Mouse (Mus musculus): ENCODE results near the gene Phlpp2. TPM values are rescaled to one million over a fixed set of nuclear protein-coding genes. Genes with fewer than 3 reads are reported as not detected.
A peak's percentile ranks its signal among the peaks of the same experiment; 100 is the strongest.

Gene Phlpp2
- polyA plus RNA-seq, 1 experiment from 2014 or later, result 3.1 TPM

GRCm38 (mm10) chr8:109963421-109963820 lies 95.1 kb downstream of the Phlpp2 start:
- Histone ChIP-seq H3K9me3 (ENCODE audit: control insufficient read depth) (no peaks in the 10 kb centered on the region), H3K4me1 (replicated peaks; ENCODE audit: control insufficient read depth, insufficient read depth, low read length) (no peaks in the 10 kb centered on the region), H3K9ac (ENCODE audit: low read depth, low read length) (no peak overlapping the region), H3K27ac (ENCODE audit: low read depth, low read length) (no peak overlapping the region), H3K36me3 (ENCODE audit: control insufficient read depth, insufficient read depth) (no peaks in the 10 kb centered on the region), H3K4me2 (replicated peaks; ENCODE audit: low read depth) (no peak overlapping the region), H3K27me3 (replicated peaks; ENCODE audit: control insufficient read depth, insufficient read depth, low read length) (peaks cover 6% of the 10 kb centered on the region; the same call in 1 of the 2 replicates), H3K4me3 (ENCODE audit: low read depth, low read length) (no peak overlapping the region)
- WGBS, result 48% methylated on average over 13 of the region's 13 CpGs
- ATAC-seq, result no peak
- no peak for TF ChIP-seq CTCF (IDR thresholded peaks at IDR 0.05; ENCODE audit: low read depth)

GRCm38 (mm10) chr8:109964106-109964505 lies 95.8 kb downstream of the Phlpp2 start:
- Histone ChIP-seq H3K9me3 (ENCODE audit: control insufficient read depth) (no peaks in the 10 kb centered on the region), H3K36me3 (ENCODE audit: control insufficient read depth, insufficient read depth) (no peaks in the 10 kb centered on the region), H3K4me3 (ENCODE audit: low read depth, low read length) (no peak overlapping the region), H3K27ac (ENCODE audit: low read depth, low read length) (no peak overlapping the region), H3K9ac (ENCODE audit: low read depth, low read length) (no peak overlapping the region), H3K4me1 (replicated peaks; ENCODE audit: control insufficient read depth, insufficient read depth, low read length) (no peaks in the 10 kb centered on the region), H3K27me3 (replicated peaks; ENCODE audit: control insufficient read depth, insufficient read depth, low read length) (peaks cover 12% of the 10 kb centered on the region; the same call in 1 of the 2 replicates), H3K4me2 (replicated peaks; ENCODE audit: low read depth) (no peak overlapping the region)
- no peak for ATAC-seq
- no peak for TF ChIP-seq CTCF (IDR thresholded peaks at IDR 0.05; ENCODE audit: low read depth)
- 67% methylated on average over 4 of the region's 4 CpGs for WGBS

- ATAC-seq, result no peak
Measured at GRCm38 (mm10) chr8:109968837-109969236, 100.5 kb downstream of the Phlpp2 start.

GRCm38 (mm10) chr8:109970323-109970722 lies 102.0 kb downstream of the Phlpp2 start:
- Histone ChIP-seq H3K4me1 (replicated peaks; ENCODE audit: control insufficient read depth, insufficient read depth, low read length) (no peaks in the 10 kb centered on the region), H3K4me3 (ENCODE audit: low read depth, low read length) (no peak overlapping the region), H3K9me3 (ENCODE audit: control insufficient read depth) (no peaks in the 10 kb centered on the region), H3K36me3 (ENCODE audit: control insufficient read depth, insufficient read depth) (no peaks in the 10 kb centered on the region), H3K4me2 (replicated peaks; ENCODE audit: low read depth) (no peak overlapping the region), H3K9ac (ENCODE audit: low read depth, low read length) (no peak overlapping the region), H3K27ac (ENCODE audit: low read depth, low read length) (no peak overlapping the region), H3K27me3 (replicated peaks; ENCODE audit: control insufficient read depth, insufficient read depth, low read length) (peaks cover 14% of the 10 kb centered on the region)
- TF ChIP-seq CTCF (IDR thresholded peaks at IDR 0.05; ENCODE audit: low read depth), result peak; percentile 90
- ATAC-seq, result no peak
- 4% methylated on average over 9 of the region's 9 CpGs for WGBS

More at GRCm38 (mm10) chr8:109968837-109969236, 100.5 kb downstream of the Phlpp2 start:
- Histone ChIP-seq H3K4me3 (ENCODE audit: low read depth, low read length) (no peak overlapping the region), H3K4me2 (replicated peaks; ENCODE audit: low read depth) (0 out of 2 replicates have a peak overlapping the region, but pooled peaks have one; percentile 1), H3K36me3 (ENCODE audit: control insufficient read depth, insufficient read depth) (no peaks in the 10 kb centered on the region), H3K27ac (ENCODE audit: low read depth, low read length) (no peak overlapping the region), H3K4me1 (replicated peaks; ENCODE audit: control insufficient read depth, insufficient read depth, low read length) (no peaks in the 10 kb centered on the region), H3K9me3 (ENCODE audit: control insufficient read depth) (no peaks in the 10 kb centered on the region), H3K9ac (ENCODE audit: low read depth, low read length) (no peak overlapping the region), H3K27me3 (replicated peaks; ENCODE audit: control insufficient read depth, insufficient read depth, low read length) (peaks cover 18% of the 10 kb centered on the region)
- peak; percentile 49 for TF ChIP-seq CTCF (IDR thresholded peaks at IDR 0.05; ENCODE audit: low read depth)
- 53% methylated on average over 10 of the region's 10 CpGs for WGBS

- Histone ChIP-seq H3K27ac (ENCODE audit: low read depth, low read length) (no peak overlapping the region), H3K4me2 (replicated peaks; ENCODE audit: low read depth) (no peak overlapping the region), H3K4me1 (replicated peaks; ENCODE audit: control insufficient read depth, insufficient read depth, low read length) (no peaks in the 10 kb centered on the region), H3K4me3 (ENCODE audit: low read depth, low read length) (no peak overlapping the region), H3K27me3 (replicated peaks; ENCODE audit: control insufficient read depth, insufficient read depth, low read length) (peaks cover 14% of the 10 kb centered on the region), H3K36me3 (ENCODE audit: control insufficient read depth, insufficient read depth) (no peaks in the 10 kb centered on the region), H3K9me3 (ENCODE audit: control insufficient read depth) (no peaks in the 10 kb centered on the region), H3K9ac (ENCODE audit: low read depth, low read length) (no peak overlapping the region)
- TF ChIP-seq CTCF (IDR thresholded peaks at IDR 0.05; ENCODE audit: low read depth), result no peak
- ATAC-seq, result no peak
- WGBS, result 76% methylated on average over 4 of the region's 4 CpGs
Measured at GRCm38 (mm10) chr8:109972901-109973300, 104.6 kb downstream of the Phlpp2 start.

- no peak for TF ChIP-seq CTCF (IDR thresholded peaks at IDR 0.05; ENCODE audit: low read depth)
- no peaks in the 10 kb centered on the region for H3K9me3 ChIP-seq (ENCODE audit: control insufficient read depth)
- no peaks in the 10 kb centered on the region for H3K4me1 ChIP-seq (replicated peaks; ENCODE audit: control insufficient read depth, insufficient read depth, low read length)
- H3K27ac ChIP-seq (ENCODE audit: low read depth, low read length), result no peak overlapping the region
- 42% methylated on average over 6 of the region's 6 CpGs for WGBS
- peak; percentile 33 for ATAC-seq
- H3K9ac ChIP-seq (ENCODE audit: low read depth, low read length), result no peak overlapping the region
- H3K36me3 ChIP-seq (ENCODE audit: control insufficient read depth, insufficient read depth), result no peaks in the 10 kb centered on the region
- no peak overlapping the region for H3K4me2 ChIP-seq (replicated peaks; ENCODE audit: low read depth)
- H3K27me3 ChIP-seq (replicated peaks; ENCODE audit: control insufficient read depth, insufficient read depth, low read length), result no peaks in the 10 kb centered on the region
- H3K4me3 ChIP-seq (ENCODE audit: low read depth, low read length), result no peak overlapping the region
Measured at GRCm38 (mm10) chr8:109979339-109979738, 111.0 kb downstream of the Phlpp2 start.
